Mouse (Mus musculus) layer of hippocampus, adult 9-11 months (tissue): ENCODE data around the gene Hk3.
A peak's percentile ranks its signal among the peaks of the same experiment; 100 is the strongest.

Experiments
- DNase-seq: peaks from one replicate; pipeline ENCODE4 v3.0.0; 2022

Hk3 gene

GRCm38 (mm10) chr13:55000433-55000832, 20.8 kb downstream of the Hk3 start:
- DNase-seq, result peak; percentile 51

- DNase-seq, result no peak
Measured at GRCm38 (mm10) chr13:54997568-54997967, 23.6 kb downstream of the Hk3 start.

- no peak for DNase-seq
Measured at GRCm38 (mm10) chr13:54995161-54995560, 26.0 kb downstream of the Hk3 start.

GRCm38 (mm10) chr13:54994576-54994975, 26.6 kb downstream of the Hk3 start:
- DNase-seq, result no peak

DNA sequence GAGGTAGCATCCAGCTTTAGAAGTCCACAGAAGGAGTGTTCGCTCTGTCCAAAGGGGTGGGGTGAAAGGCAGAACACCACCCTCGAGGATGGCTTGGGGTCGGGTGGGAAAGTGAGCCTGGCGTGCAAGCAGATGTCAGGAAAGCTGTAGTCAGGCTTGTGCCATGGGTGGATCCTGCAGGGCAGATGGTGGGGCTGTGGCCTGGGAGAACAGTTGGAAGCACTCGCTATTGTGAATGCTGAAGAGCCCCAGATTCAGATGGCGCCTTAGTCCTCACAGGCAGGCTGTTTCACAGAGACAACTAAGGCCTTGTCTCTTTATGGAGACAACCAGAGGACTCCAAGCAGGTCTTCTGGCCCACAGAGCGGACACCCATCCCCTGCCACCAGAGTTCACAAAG, 29.0 kb downstream of the Hk3 start:
- DNase-seq, result peak; percentile 69

DNA sequence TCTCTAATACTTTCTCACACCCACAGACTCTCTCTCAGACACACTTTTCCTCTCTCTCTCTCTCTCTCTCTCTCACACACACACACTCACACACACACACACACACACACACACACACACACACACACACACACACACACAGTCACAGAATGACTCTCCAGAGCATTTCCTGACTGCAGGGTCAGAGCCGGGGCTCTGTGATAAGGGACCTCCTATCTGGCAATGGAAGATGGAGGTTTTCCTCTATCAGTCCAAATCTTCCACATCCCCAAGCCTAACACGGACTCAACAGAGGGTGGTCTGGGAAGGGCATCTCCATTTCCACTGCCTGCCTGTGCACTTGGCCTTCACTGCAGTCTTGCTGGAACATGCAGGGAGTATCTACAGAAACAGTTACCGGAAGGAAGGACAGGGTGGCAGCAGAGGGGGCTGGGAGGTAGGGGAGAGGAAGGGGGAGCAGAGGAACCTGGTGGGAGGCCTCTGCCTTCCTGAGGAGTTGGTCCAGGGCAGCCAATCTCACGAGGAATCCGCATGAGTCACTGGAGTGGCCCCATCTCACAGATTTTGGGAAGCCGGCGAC, 32.9 kb downstream of the Hk3 start:
- DNase-seq, result no peak

GRCm38 (mm10) chr13:54987405-54987804, 33.8 kb downstream of the Hk3 start:
- peak; percentile 50 for DNase-seq

GRCm38 (mm10) chr13:54983614-54984013, 37.6 kb downstream of the Hk3 start:
- DNase-seq, result no peak

DNA sequence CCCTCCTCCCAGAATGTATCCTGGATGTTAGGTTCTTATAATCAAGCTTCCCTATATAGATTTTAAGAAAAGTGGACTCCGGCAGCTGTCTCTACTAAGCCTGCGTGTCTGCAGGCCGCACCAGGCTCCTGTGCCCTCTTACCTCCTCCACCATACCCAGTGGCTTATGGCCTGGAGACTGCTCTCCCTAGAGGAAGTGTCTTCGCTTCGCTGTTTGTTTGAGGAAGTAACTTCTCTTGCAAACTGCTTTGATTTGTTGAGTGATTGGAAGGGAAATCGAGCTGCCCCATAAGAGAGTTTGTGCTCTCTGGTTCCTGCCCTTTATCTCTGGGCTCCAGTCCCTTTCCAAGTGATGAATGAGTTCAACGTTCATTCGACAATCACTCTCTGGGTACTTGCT, 38.2 kb downstream of the Hk3 start:
- DNase-seq, result no peak

DNA sequence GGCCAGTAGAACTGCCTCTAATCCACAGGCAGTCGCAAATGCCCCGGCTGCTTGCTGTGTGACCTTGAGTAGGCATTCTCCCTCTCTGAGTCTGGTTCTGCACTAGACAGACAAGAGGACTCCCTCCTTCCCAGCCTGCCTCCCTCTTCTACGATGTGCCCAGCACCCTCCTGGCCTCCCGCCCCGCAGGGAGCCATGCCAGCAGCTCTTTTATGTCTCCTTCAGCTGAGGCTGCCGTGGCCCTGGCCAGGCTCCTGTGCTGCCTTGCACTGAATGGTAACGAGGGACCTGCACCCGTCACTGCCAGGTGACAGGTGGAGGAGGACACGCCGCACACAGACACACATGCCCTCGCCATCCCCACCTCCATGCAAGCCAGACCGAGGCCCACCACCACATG, 40.2 kb downstream of the Hk3 start:
- peak; percentile 37 for DNase-seq

- DNase-seq, result no peak
Measured at GRCm38 (mm10) chr13:54978804-54979203, 42.4 kb downstream of the Hk3 start.

DNA sequence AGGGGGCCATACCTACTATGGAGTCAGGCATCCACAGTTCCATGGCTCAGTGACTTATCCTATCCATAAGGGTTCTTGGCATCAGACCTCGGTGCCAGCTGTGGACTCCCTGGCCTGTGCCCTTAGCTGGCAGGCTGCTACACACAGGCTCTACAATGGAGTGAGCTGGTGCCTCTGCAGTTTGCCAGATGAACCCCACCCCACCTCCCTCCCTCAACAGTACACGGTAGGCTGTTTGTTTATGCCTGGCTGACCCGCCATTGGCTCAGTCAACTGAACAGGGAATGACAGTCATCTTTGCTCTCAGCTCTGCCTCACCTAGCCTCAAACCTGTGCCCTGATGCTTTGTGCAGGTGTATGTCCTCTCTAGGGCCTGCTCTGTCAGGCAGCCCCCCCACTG, 45.6 kb downstream of the Hk3 start:
- no peak for DNase-seq

GRCm38 (mm10) chr13:54970521-54971247, 50.5 kb downstream of the Hk3 start:
- no peak for DNase-seq

GRCm38 (mm10) chr13:54969513-54969912, 51.7 kb downstream of the Hk3 start:
- no peak for DNase-seq

DNA sequence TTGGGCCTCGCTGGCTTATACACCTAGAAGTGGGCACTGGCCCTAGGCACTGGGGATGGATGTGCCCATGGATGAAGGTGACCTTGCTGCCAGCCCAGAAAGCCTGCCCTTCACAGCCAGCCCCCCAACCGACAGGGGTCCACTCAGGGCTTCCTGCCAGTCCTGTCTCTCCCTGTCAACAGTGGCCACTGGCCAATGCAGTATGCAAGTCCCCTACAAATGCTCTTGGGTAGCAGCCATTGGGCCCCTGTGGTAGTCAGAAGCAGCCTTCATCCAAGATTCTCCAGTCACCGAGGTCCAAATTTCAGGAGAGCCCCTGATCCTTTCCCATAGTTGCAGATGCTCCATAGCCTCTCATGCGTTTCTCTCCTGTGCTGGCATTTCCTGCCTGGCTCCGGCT, 52.5 kb downstream of the Hk3 start:
- no peak for DNase-seq

DNA sequence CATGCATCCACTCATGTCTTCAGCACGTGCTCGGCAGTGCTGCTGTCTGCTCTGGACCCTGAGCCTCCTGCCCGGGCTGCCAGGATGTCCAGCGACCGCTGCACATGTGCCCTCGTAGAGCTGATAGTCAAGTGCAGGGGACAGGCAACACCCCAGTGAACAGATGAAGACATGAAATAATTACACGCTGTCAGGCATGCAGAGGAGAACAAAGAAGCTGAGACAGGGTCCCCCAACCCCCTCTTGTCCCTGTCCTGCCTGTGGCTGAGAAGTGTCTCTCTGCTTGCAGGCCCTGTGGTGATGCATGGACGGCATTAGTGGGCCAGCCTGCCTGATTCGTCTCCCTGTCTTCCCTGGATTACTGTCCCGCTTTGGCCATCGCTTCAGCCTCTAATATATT, 53.7 kb downstream of the Hk3 start:
- no peak for DNase-seq

- DNase-seq, result no peak
Measured at GRCm38 (mm10) chr13:54965256-54965655, 55.9 kb downstream of the Hk3 start.

DNA sequence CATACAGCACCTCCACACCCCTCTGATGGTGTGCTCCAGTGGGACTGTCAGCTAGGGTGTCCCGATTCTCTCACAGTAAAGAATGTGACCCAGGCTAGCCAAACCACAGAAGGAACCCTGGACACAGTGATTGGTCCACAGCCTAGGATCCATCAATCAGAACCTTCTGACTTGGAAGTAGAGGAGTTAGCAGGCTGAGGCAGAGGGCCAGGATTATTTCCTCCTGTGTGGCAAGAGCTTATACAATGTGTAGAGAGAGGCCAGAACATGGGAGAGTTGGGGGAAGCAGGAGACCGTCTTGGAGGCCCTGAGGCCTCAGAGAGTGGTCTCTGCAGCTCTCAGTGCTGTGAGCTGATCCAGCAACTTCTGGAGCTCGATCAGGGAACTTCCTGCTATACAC, 60.7 kb downstream of the Hk3 start:
- DNase-seq, result no peak

DNA sequence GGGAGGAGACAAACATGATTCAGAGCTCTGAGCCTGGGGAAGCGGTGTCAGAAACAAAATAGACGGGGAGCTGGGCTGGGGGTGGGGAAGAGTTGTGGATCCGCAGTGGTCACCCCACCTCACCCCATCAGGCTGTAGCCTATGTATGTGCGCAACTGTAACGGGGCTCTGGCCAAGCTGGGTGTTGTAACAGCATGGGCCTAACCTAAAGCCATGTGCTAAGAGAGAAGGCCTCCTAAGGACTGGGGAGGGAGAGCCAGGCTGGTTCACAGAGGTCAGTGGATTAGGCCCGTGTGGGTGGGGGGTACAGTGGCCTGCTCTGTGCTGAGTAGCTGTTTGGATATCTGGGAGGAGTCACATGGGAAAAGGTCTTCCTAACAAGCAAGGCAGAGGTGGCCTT, 61.3 kb downstream of the Hk3 start:
- DNase-seq, result no peak

GRCm38 (mm10) chr13:54959059-54959701, 62.0 kb downstream of the Hk3 start:
- no peak for DNase-seq

GRCm38 (mm10) chr13:54957281-54957680, 63.9 kb downstream of the Hk3 start:
- DNase-seq, result no peak
